Mouse (Mus musculus): ENCODE data around the gene P3h3.

- TF ChIP-seq POLR2A (IDR thresholded peaks at IDR 0.05; ENCODE audit: borderline replicate concordance, control insufficient read depth, low read depth, low read length), result no peak
- TF ChIP-seq CTCF (IDR thresholded peaks at IDR 0.05; ENCODE audit: control insufficient read depth, insufficient read depth, low read length), result no peak
Measured at GRCm38 (mm10) chr6:124817563-124817962, 40.0 kb downstream of the P3h3 start.
